Mouse (Mus musculus) layer of hippocampus, adult 9-10 months (tissue): ENCODE measurements around the gene Tsfm.
"Not testable (repeated sequence)": the region's sequence is repeated elsewhere in the genome, so short reads cannot be mapped to it uniquely, and the experiment has no call there.

Source experiments
- DNase-seq: peaks from one replicate; pipeline ENCODE4 v3.0.0; 2022; ENCODE audit warnings: low spot score

The Tsfm gene

GRCm38 (mm10) chr10:127063913-127064870 is 33.6 kb upstream of the Tsfm start:
- no peak for DNase-seq

- DNase-seq = peak; percentile 94
These were observed 32.7 kb upstream of the Tsfm start, which contains the start of gene Cdk4 for GRCm38 (mm10) chr10:127063239-127063872. Gene Cdk4 (plus strand): TSS chr10:127063534.

- no peak for DNase-seq
These were observed 31.9 kb upstream of the Tsfm start for GRCm38 (mm10) chr10:127062503-127062902.

GRCm38 (mm10) chr10:127062101-127062500 is 31.5 kb upstream of the Tsfm start:
- DNase-seq = not testable (repeated sequence)

GRCm38 (mm10) chr10:127061513-127061912 is 30.9 kb upstream of the Tsfm start:
- DNase-seq = no peak

- DNase-seq = no peak
These were observed 30.4 kb upstream of the Tsfm start for GRCm38 (mm10) chr10:127061085-127061484.

GRCm38 (mm10) chr10:127059968-127060916 is 29.6 kb upstream of the Tsfm start, which contains the start of gene March9:
Gene March9 (minus strand): TSS chr10:127060184.
- DNase-seq = no peak

GRCm38 (mm10) chr10:127059174-127059967 is 28.7 kb upstream of the Tsfm start:
- no peak for DNase-seq

GRCm38 (mm10) chr10:127058708-127059107 is 28.1 kb upstream of the Tsfm start:
- no peak for DNase-seq

- DNase-seq = no peak
These were observed 27.5 kb upstream of the Tsfm start for GRCm38 (mm10) chr10:127058161-127058560.

- DNase-seq = no peak
These were observed 25.9 kb upstream of the Tsfm start for GRCm38 (mm10) chr10:127056490-127056889.

GRCm38 (mm10) chr10:127055406-127055805 is 24.8 kb upstream of the Tsfm start:
- DNase-seq = no peak

- DNase-seq = no peak
These were observed 24.0 kb upstream of the Tsfm start for GRCm38 (mm10) chr10:127054646-127055045.

GRCm38 (mm10) chr10:127050119-127050474 is 19.5 kb upstream of the Tsfm start:
- DNase-seq = no peak

- DNase-seq = no peak
These were observed 18.9 kb upstream of the Tsfm start for GRCm38 (mm10) chr10:127049395-127050118.

GRCm38 (mm10) chr10:127048608-127049394 is 18.2 kb upstream of the Tsfm start:
- DNase-seq = no peak

GRCm38 (mm10) chr10:127047954-127048353 is 17.3 kb upstream of the Tsfm start, which contains the start of gene Cyp27b1:
Gene Cyp27b1 (plus strand): TSS chr10:127048250.
- DNase-seq = no peak

GRCm38 (mm10) chr10:127043187-127043586 is 12.5 kb upstream of the Tsfm start:
- DNase-seq = no peak

GRCm38 (mm10) chr10:127042468-127043115 is 12.0 kb upstream of the Tsfm start:
- DNase-seq = no peak
